Mouse (Mus musculus) heart, embryonic 10.5 days (tissue): Measurements from ENCODE around the gene Gm1673. TPM values are rescaled to one million over a fixed set of nuclear protein-coding genes. Genes with fewer than 3 reads are reported as not detected.

Source experiments
- polyA plus RNA-seq: library from polyadenylated mRNA; unstranded; fragments of >200 nt; fragmentation: Nextera tagmentation; extraction: Ambion mirVana; gene quantifications from 2 replicates; pipeline ENCODE4 v1.2.1, GENCODE M21; 2016

The Gm1673 gene
- polyA plus RNA-seq, 1 experiment from 2014 or later = 88.8 TPM

Other genes starting within 250 kb of the Gm1673 start
- 53.2 and 56.3 TPM in 2 replicates for gene Letm1, start 200.6 kb upstream of the Gm1673 start, polyA plus RNA-seq
- gene Nsd2, start 162.7 kb upstream of the Gm1673 start, polyA plus RNA-seq = 45.7 and 48.7 TPM in 2 replicates
- gene Nelfa, start 47.0 kb upstream of the Gm1673 start, polyA plus RNA-seq = 46.0 and 62.2 TPM in 2 replicates
- 0.39 and 0.45 TPM in 2 replicates for gene Nat8l, start 12.6 kb downstream of the Gm1673 start, polyA plus RNA-seq
- 0.23 and 0.64 TPM in 2 replicates for gene Poln, start 186.0 kb downstream of the Gm1673 start, polyA plus RNA-seq
- gene Haus3, start 186.1 kb downstream of the Gm1673 start, polyA plus RNA-seq = 32.8 and 43.0 TPM in 2 replicates
- 21.6 and 22.5 TPM in 2 replicates for gene Mxd4, start 204.3 kb downstream of the Gm1673 start, polyA plus RNA-seq